Mouse (Mus musculus) C2C12 (cell line): ENCODE measurements around the gene Mreg. TPM values are rescaled to one million over a fixed set of nuclear protein-coding genes. Genes with fewer than 3 reads are reported as not detected.

Source experiments
- H3K27me3 ChIP-seq: one replicate; pipeline ENCODE4 v1.6.1; 2011; ENCODE audit not compliant: control insufficient read depth, insufficient read depth, insufficient read length
- H3K36me3 ChIP-seq: one replicate; pipeline ENCODE4 v1.6.1; 2011; ENCODE audit not compliant: control insufficient read depth, insufficient read depth
- H3K4me3 ChIP-seq: one replicate; pipeline ENCODE4 v1.5.1; 2011; ENCODE audit warnings: mild to moderate bottlenecking, control low read depth; ENCODE audit not compliant: poor library complexity, insufficient read depth, severe bottlenecking
- H3K79me2 ChIP-seq: one replicate; pipeline ENCODE4 v1.6.1; 2011; ENCODE audit not compliant: control insufficient read depth, insufficient read depth
- H3K79me3 ChIP-seq: one replicate; pipeline ENCODE4 v1.6.1; 2011; ENCODE audit warnings: low read depth, control low read depth
- H3ac ChIP-seq: one replicate; pipeline ENCODE3; 2011; ENCODE audit warnings: low read depth; ENCODE audit not compliant: control insufficient read depth, insufficient read length
- CEBPB ChIP-seq: IDR thresholded peaks from one replicate; pipeline ENCODE4 v1.6.1; 2011; ENCODE audit warnings: low read depth, mild to moderate bottlenecking, control low read depth, moderate library complexity
- CTCF ChIP-seq: IDR thresholded peaks from one replicate; pipeline ENCODE4 v1.5.1; 2011; ENCODE audit not compliant: control insufficient read depth, insufficient read depth, insufficient read length
- FOSL1 ChIP-seq: IDR thresholded peaks from one replicate; pipeline ENCODE4 v1.8.0; 2011; ENCODE audit warnings: mild to moderate bottlenecking, low read length; ENCODE audit not compliant: poor library complexity, insufficient read depth, severe bottlenecking
- MAX ChIP-seq: IDR thresholded peaks from one replicate; pipeline ENCODE4 v1.6.1; 2011; ENCODE audit warnings: mild to moderate bottlenecking, control low read depth
- MYOD1 ChIP-seq: IDR thresholded peaks from one replicate; pipeline ENCODE4 v1.6.1; 2011; ENCODE audit warnings: low read depth; ENCODE audit not compliant: control insufficient read depth, insufficient read length
- MYOG ChIP-seq: IDR thresholded peaks from one replicate; pipeline ENCODE4 v1.6.1; 2011; ENCODE audit not compliant: control insufficient read depth, insufficient read length; ENCODE audit errors: extremely low read depth
- USF1 ChIP-seq: IDR thresholded peaks from one replicate; pipeline ENCODE4 v1.6.1; 2011; ENCODE audit warnings: low read depth, mild to moderate bottlenecking, control low read depth, moderate library complexity
- polyA plus RNA-seq: library from polyadenylated mRNA; unstranded; fragments of >200 nt; fragmentation: generic; extraction: Trizol; gene quantifications from one replicate; pipeline ENCODE4 v1.2.1, GENCODE M21; 2012; ENCODE audit warnings: missing spikeins

Gene Mreg
- polyA plus RNA-seq, 1 experiment = 1.6 TPM

- Histone ChIP-seq H3K36me3 (no peaks in the 10 kb centered on the region), H3K79me2 (no peaks in the 10 kb centered on the region), H3K79me3 (no peaks in the 10 kb centered on the region), H3K4me3 (no peak overlapping the region), H3ac (no peak overlapping the region), H3K27me3 (no peaks in the 10 kb centered on the region)
- TF ChIP-seq MYOD1 (no peak), MYOG (no peak), CTCF (no peak), MAX (no peak), CEBPB (no peak), USF1 (no peak), FOSL1 (no peak)
Observed at GRCm38 (mm10) chr1:72166468-72166814, 45.7 kb downstream of the Mreg start.

GRCm38 (mm10) chr1:72165723-72166467, 46.2 kb downstream of the Mreg start:
- no peaks in the 10 kb centered on the region for H3K79me3 ChIP-seq
- H3K27me3 ChIP-seq = no peaks in the 10 kb centered on the region
- no peak overlapping the region for H3K4me3 ChIP-seq
- no peak overlapping the region for H3ac ChIP-seq
- no peaks in the 10 kb centered on the region for H3K36me3 ChIP-seq
- TF ChIP-seq USF1 (no peak), FOSL1 (no peak), CEBPB (no peak), MAX (no peak), CTCF (no peak), MYOD1 (no peak), MYOG (no peak)
- no peaks in the 10 kb centered on the region for H3K79me2 ChIP-seq

- H3ac ChIP-seq = no peak overlapping the region
- no peaks in the 10 kb centered on the region for H3K27me3 ChIP-seq
- H3K79me2 ChIP-seq = no peaks in the 10 kb centered on the region
- peaks cover 4% of the 10 kb centered on the region for H3K36me3 ChIP-seq
- no peak overlapping the region for H3K4me3 ChIP-seq
- no peaks in the 10 kb centered on the region for H3K79me3 ChIP-seq
- TF ChIP-seq MYOG = no peak
- TF ChIP-seq CTCF = no peak
- no peak for TF ChIP-seq FOSL1
- TF ChIP-seq MAX = no peak
Observed at GRCm38 (mm10) chr1:72160321-72160720, 51.8 kb downstream of the Mreg start.

- H3ac ChIP-seq = no peak overlapping the region
Observed at GRCm38 (mm10) chr1:72145041-72145440, 67.1 kb downstream of the Mreg start.

GRCm38 (mm10) chr1:72144426-72144825, 67.7 kb downstream of the Mreg start:
- Histone ChIP-seq H3K79me2 (no peaks in the 10 kb centered on the region), H3K79me3 (no peaks in the 10 kb centered on the region), H3K27me3 (no peaks in the 10 kb centered on the region), H3K36me3 (no peaks in the 10 kb centered on the region), H3K4me3 (no peak overlapping the region), H3ac (no peak overlapping the region)
- no peak for TF ChIP-seq MAX
- peak; percentile 70 for TF ChIP-seq CEBPB

More at GRCm38 (mm10) chr1:72145041-72145440, 67.1 kb downstream of the Mreg start:
- Histone ChIP-seq H3K79me2 (no peaks in the 10 kb centered on the region), H3K27me3 (no peaks in the 10 kb centered on the region), H3K36me3 (no peaks in the 10 kb centered on the region), H3K79me3 (no peaks in the 10 kb centered on the region), H3K4me3 (no peak overlapping the region)
- TF ChIP-seq MYOG (no peak), CEBPB (no peak)

- H3K36me3 ChIP-seq = no peaks in the 10 kb centered on the region
- no peak overlapping the region for H3K4me3 ChIP-seq
- H3K79me3 ChIP-seq = no peaks in the 10 kb centered on the region
Observed at GRCm38 (mm10) chr1:72141893-72142480, 70.1 kb downstream of the Mreg start.

More at GRCm38 (mm10) chr1:72141893-72142480, 70.1 kb downstream of the Mreg start:
- Histone ChIP-seq H3K27me3 (no peaks in the 10 kb centered on the region), H3K79me2 (no peaks in the 10 kb centered on the region), H3ac (peak overlapping the region; percentile 18)
- TF ChIP-seq MAX = peak; percentile 71
- TF ChIP-seq FOSL1 = no peak
- TF ChIP-seq CTCF = peak; percentile 76
